Mouse (Mus musculus) mesoderm, embryonic 11.5 days (tissue): ENCODE measurements at regions not wholly inside any gene's neighbourhood (a gene's known extent, or its start where the extent isn't known, plus 50 kb on each side); places are given as distances from the start of the nearest gene placed in this dataset.

Experiments
- DNase-seq: peaks from one replicate; pipeline ENCODE4 v3.0.0-alpha.2; 2012; ENCODE audit warnings: low read depth, low spot score

DNA sequence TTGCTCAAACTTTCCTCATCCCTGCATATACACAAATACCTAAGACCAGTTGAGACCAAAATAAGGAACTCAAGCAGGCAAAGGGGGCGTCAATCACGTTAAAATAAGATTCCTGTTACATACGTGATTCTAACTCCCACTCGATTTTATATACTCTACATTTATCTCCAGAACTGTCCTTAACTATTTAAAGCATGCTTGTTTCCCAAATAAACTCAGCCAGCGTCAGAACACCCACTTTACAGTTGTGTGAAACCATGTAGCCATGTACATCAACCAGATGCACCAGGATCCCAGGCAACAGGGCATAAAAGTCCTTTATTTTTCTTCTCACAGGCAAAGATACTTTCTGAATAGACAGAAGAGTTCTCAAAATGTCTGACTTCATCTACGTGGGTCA lies 61.5 kb downstream of the Ccna1 start:
- DNase-seq = no peak

DNA sequence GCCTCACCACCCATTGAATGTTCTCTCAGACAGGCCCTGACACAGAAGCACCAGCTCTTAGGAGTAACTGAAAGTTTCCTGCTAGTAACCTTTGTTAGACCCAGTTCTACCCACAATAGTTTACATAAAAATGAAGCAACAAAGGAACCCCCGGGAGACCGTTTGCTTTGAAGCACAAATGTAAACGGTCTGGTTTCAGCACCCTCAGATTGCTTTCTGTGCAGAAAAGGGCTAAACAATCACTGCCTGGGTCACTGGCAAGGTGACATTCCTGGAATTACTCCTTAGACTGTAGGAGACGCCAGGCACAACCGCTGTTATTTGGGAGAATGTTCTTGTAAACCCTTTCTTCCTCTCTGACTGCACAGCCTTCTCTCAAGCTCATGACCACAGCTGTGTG lies 65.2 kb downstream of the Ccna1 start:
- DNase-seq = peak; percentile 55

DNA sequence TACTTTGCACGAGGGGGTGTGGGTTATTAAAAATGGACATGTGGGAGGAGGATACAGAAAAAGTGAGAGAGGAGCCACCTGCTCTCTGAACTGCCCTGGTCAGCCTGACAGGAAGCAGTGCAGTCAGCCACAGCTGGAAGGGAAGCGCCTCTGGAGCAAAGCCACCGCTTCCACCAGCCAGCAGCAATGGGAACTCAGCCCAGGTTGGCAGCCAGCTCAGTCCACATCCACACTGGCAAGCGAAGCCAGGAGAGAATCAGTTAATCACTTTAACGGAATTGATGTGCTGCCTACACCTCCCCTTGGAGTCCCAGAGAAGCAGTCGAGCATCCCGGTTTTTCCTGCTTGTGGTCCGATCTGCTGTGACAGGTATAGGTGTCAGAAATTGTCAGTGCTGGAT lies 65.9 kb downstream of the Ccna1 start:
- DNase-seq = no peak

DNA sequence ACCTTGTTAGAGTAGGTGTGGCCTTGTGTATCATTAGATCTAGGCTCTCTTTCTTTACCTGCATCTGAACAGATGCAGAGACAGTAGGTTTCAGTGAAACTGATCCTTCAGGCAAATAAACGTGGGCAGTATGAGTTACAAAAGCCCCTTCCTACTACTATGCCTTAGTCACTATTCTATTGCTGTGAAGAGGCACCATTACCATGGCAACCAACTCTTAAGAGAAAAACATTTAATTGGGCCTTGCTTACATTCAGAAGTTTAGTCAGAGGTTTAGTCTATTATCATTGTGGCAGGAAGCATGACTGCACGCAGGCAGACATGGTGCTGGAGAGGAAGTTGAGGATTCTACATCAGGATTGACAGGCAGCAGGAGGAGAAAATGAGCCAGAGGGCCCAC lies 65.8 kb upstream of the Sertm1 start:
- no peak for DNase-seq

DNA sequence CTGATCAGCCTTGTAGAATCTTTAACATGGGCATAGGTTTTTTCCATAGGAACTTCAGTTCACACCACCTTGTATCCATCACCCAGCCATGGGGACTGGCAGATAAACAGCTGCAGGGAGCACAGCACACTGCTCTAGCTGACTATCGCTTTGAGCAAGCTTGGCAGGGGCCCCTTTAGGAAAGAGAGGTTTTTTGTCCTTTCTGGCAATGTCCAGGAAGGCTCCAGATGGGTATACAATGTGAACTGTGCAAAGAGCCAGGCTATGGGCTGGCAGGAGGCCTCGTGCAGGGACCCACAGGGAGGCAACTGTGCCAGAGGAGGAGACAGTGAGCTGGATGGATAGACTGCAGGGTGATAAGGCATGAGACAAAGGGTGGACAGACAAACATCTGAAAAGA lies 64.6 kb upstream of the Sertm1 start:
- no peak for DNase-seq

DNA sequence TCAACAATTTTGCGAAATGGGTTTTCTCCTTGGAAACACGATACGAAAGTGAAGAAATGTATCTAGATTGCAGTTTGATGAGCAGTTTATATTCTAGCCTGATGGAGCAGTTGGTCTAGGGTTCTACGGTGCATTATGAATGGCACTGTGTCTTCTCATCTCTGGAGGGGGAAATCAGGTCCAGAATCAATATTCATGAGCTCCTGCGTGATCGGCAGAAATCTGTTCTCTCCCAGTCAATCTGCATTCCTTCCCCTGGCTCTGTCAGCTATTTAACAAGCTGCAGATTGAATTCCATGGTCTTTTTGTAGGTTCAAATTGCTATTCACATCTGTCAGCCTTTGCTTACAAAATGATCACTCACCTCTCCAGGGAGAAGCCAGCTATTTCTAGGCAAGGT lies 49.8 kb upstream of the Sertm1 start:
- peak; percentile 6 for DNase-seq
